Mouse (Mus musculus): ENCODE measurements at regions not wholly inside any gene's neighbourhood (a gene's known extent, or its start where the extent isn't known, plus 50 kb on each side); places are given as distances from the start of the nearest gene placed in this dataset.

DNA sequence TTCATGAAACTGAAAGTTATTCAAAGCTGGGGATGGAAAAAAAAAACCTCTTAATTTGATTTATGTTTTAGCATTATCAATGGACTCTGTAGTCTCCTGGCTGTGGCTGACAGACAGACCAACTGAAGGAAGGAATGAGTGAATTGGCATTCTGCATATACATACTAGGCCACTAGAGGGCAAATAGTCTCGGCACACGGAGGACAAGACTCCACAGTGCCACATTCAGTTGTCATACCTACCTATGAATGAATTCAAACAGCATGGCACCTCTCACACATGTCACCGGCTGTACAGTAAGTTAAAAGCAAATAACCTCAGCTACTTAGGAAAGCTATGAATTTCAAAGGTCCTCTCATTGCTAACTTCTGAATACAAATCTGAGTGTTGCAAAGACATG is 200.5 kb downstream of the Rab11fip2 start:
- DNase-seq (ENCODE audit: low read depth, low spot score): peak; percentile 4

DNA sequence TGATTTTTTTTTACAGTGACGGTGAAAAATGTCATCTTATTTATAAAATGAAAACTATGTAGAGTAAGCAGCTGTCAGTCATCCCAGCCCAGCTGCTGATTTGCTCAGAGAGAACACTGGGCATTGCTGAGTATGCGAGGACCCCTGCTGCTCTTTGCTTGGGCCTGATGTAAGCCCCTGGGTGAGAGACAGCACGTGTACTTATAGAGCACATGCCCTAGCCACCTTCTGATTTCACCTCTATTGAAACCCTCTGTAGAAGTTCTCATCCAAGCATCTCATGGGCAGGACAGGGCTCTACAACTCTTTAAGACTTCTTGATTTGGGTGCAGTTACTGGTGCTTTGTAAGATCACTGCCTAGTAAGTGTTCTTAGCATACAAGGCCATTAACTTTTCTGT is 182.2 kb downstream of the Rab11fip2 start:
- DNase-seq (ENCODE audit: low read depth, low spot score): no peak

DNA sequence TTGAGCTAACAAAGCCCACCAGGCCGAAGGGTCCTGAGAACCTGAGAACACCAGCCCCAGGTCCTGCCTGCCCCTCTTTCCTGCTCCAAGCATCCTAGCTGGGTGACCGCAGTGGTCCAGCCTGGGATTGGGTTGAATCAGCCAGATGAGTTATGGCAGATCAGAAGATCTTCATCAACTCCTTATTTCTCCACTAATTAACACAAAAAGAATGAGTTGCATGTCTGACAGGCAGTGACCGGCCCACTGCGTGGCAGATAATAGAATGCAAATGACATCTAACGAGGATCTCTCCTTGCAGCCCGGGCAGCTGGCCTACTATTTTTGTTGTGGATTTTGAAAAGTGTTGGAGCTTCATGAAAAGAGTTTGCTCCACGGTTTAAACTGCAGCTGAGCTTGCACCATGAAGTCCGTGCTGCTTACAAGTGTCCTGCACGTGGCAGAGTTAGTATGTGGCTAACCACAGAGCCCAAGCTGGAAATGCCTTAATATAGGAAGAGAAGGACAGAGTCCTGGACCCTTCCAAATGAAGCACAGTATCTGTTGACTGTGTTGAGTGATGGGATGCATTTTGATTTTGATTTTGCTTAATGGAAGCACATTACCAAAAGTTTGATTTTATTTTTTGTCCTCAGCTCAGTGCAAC is 158.9 kb downstream of the Rab11fip2 start:
- DNase-seq (ENCODE audit: low read depth, low spot score): no peak

DNA sequence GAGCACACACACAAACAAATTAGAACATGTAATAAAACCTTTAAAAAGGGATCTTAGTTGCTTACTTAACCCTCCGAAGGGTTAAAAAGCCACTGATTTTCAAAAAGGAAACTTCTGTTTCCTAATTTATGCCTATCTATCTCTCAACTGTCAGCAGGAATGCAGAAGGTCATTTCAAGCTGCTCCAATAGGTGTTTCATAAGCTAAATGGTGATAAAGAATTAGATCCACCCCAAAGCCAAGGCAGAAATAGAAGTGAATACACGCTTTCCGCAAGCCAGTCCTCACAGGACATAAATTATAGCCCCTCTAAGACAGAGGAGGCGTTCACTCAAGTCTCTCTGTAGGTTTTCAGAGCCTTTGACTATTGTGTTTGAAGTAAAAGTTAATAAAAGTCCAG is 112.2 kb downstream of the Rab11fip2 start:
- no peak for DNase-seq (ENCODE audit: low read depth, low spot score)

DNA sequence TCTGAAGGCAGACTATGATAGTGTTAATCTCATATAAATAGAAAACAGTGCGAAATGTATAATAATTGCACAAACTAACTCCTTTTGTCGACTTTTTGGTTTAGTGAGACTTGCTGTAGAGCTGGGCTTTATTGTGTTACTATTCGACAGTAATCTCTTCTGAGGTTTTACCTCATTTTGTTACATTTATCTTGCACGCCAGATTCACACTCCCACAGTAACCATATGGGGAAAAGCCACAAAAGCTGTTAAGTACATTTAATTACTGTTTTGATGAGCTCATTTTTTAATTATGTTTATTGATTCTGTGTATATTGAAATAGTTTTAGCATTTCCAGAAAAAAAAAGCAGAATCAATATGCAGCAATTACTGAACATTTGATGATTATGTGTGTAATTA is 106.3 kb downstream of the Rab11fip2 start:
- no peak for DNase-seq (ENCODE audit: low read depth, low spot score)

DNA sequence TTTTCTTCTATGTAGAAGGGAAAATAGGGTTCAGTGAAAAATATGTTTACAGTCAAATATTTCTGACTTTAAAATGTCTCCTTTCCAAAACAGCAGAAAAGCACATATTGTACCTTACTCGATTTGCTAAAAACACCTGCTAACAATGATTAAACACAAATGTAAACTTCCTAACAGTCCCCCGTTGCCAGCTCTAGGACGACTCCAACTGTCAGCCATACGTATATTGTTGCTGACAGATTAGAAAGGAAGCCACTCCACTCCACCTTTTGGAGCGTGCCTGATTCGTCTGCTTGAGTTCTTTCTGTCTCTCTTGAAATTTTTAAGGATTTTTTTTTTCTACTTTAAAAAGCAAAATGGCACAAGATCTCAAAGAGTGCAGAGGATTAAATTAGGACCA is 105.8 kb downstream of the Rab11fip2 start:
- no peak for DNase-seq (ENCODE audit: low read depth, low spot score)

DNA sequence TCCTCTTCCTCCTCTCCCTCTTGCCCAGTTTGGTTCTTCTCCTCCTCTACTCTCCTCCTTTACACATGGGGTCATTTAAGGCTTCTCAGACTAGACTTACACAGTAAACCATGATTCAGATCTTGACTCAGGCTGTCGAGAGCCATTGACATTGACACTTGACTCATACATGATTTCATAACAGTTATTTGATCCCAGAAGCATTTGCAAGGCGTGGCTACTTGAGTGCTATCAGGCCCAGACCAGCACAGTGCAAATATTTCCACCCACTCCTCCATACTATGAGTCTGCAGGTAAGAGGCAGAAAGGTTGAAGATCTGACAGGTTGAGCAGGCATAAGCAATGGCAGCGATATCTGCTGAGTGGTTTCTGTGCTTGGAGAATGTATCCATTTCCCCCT is 99.2 kb downstream of the Rab11fip2 start:
- no peak for DNase-seq (ENCODE audit: low read depth, low spot score)

DNA sequence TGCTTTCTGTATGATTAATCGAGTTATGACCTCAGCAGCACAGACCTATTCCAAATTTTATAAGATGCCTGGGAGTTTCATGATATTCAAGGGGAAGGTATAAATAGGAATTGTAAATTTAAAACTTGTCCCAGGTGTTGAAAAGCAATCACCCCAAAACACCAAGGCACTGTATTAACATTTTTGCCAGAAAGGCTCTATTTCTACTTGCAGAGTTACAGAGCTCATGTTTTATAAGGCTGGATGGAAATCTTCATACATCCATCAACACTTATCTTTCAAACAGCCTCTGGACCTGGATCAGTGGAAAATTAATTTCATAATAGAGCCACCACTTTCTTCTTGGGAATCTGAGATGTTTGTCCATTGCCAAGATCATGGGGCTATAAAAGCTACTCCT is 96.6 kb downstream of the Rab11fip2 start:
- DNase-seq (ENCODE audit: low read depth, low spot score): no peak

DNA sequence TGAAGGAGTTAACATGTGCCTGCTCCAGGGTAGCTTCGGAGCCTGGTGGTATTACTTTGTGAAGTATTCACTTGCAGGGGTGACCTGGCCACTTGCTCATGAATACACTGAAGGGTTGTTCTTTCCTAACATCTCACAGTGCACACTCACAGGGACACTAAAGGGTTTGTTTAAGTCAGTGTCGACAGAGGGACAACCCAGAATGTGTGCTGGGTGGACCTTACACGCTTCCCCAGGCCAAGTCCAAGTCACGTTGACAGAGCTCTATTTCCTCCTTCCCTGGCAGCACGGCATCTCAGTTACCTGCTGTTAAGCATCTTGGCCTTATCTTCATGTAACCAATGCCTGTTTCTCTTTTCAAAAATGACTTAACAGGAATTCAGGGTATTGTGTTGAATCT is 92.8 kb downstream of the Rab11fip2 start:
- DNase-seq (ENCODE audit: low read depth, low spot score): no peak

DNA sequence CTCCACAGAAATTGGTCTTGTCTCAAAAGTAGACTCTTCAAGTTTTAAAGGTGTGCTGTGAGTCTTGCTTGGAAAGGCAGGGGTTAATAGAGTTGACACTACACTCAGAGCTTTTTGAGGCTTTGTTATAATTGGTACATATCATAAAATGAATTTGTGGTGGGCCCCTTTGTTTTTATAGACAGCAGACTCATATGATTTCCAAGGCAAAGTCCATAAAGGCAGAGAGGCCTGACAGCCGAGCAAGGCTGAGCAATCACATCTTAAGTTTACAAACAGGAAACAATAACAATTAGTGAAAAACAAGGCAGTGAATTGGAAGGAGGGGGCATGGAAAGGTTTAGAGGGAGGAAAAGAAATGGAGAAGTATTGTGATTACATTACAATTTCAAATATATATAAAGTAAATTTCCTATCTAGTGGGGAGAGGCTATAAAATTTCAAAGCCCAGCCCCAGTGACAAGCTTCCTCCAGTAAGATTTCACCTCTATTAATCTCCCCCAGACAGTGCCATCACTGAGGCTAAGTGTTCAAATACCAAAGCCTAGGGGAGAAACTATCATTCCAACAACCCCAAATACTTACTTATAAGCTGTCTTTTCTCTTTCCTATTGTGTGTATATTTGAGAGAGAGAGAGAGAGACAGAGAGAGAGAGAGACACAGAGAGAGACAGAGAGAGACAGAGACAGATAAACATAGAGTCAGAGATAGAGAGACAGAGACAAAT is 91.3 kb downstream of the Rab11fip2 start:
- no peak for DNase-seq (ENCODE audit: low read depth, low spot score)

Measured in retina, postnatal 7 days (tissue).